Mouse (Mus musculus) bone marrow macrophage, adult 2 months (primary cell): ENCODE data around the gene Drg1.
"Not testable (repeated sequence)": the region's sequence is repeated elsewhere in the genome, so short reads cannot be mapped to it uniquely, and the experiment has no call there.

Source experiments
- CTCF ChIP-seq: IDR thresholded peaks from 2 replicates; pipeline ENCODE4 v1.5.1; 2012; ENCODE audit warnings: low read depth, mild to moderate bottlenecking, low read length, moderate library complexity
- POLR2A ChIP-seq: IDR thresholded peaks from 2 replicates; pipeline ENCODE4 v1.6.1; 2012; ENCODE audit warnings: mild to moderate bottlenecking, low read depth, low read length, borderline replicate concordance

GRCm38 (mm10) chr11:3153666-3154397 is 112.4 kb downstream of the Drg1 start:
- not testable (repeated sequence) for TF ChIP-seq CTCF, POLR2A
